11 mouse cellular contexts compared by ENCODE assay signal in the genomic region with DNA sequence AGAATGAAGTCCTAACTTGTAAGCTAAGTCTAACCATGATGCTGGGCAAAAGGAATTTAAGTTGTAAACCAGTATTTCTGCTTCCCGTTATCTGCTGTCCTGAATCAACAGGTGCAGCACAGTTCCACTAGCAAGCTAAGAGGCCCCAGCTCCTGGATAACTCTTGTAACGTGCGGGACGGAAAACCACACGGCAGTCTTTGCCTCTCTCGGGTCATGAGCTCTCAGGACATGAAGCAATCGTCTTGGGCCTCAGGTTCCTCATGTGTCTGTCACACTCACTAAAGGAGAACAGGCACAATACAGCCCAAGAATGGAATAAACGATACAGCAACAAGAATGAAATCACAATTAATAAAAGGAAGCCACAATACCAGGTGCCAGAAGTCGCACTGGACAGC.
DNase-seq lines count a peak whose midpoint lies in the region; ATAC-seq and TF ChIP-seq lines count a peak whose summit lies in the region.
"Had no signal": no experiment of that assay in that cellular context is flagged by ENCODE, and none has a peak within 500 bp of the region (broad histone marks: within the 10 kb centered on the region; RNA-seq: fewer than 3 reads in every experiment).

No protein-coding gene starts in this region.

- no peak overlapping the region for H3K9ac ChIP-seq in heart, embryonic 15.5 days
- H3K9ac ChIP-seq in neural tube, embryonic 15.5 days (replicated peaks) = no peak overlapping the region
- H3K9ac ChIP-seq: hindbrain, embryonic 13.5 days; midbrain, embryonic 15.5 days had no signal

- TF ChIP-seq POLR2A in testis, adult 2 months (IDR thresholded peaks at IDR 0.05; ENCODE audit: control insufficient read depth, low read depth, low read length) = no peak

- peak overlapping the region; percentile 72 for H3K27ac ChIP-seq in heart, embryonic 15.5 days
- H3K27ac ChIP-seq in testis, adult 2 months (ENCODE audit: control insufficient read depth, insufficient read depth, low read depth, low read length) = peak overlapping the region; percentile 27
- no peak overlapping the region for H3K27ac ChIP-seq in neural tube, embryonic 15.5 days (replicated peaks)
- H3K27ac ChIP-seq: hindbrain, embryonic 13.5 days; midbrain, embryonic 15.5 days had no signal

- no peak overlapping the region for H3K4me2 ChIP-seq in heart, embryonic 15.5 days
- H3K4me2 ChIP-seq in neural tube, embryonic 15.5 days = no peak overlapping the region
- H3K4me2 ChIP-seq: hindbrain, embryonic 13.5 days; midbrain, embryonic 15.5 days had no signal

- WGBS in heart, embryonic 15.5 days = 54% methylated on average over 9 of the region's 9 CpGs
- 85% methylated on average over 9 of the region's 9 CpGs for WGBS in neural tube, embryonic 15.5 days

- DNase-seq in heart, postnatal 4 days = no peak
- DNase-seq in testis, postnatal 14 days (ENCODE audit: low spot score) = no peak
- peak; percentile 60 for DNase-seq in lung, postnatal 36 days
- DNase-seq in layer of hippocampus, postnatal 25 days (ENCODE audit: extremely low spot score in 1 of 2, low spot score in 1 of 2) = no peak
- DNase-seq in B cell, adult 2 months = no peak
- DNase-seq: kidney, postnatal 36 days had no signal

- no peak for TF ChIP-seq CTCF in testis, adult 2 months (IDR thresholded peaks at IDR 0.05; ENCODE audit: control insufficient read depth, insufficient read depth, insufficient replicate concordance, low read depth, low read length)

- peaks cover 44% of the 10 kb centered on the region for H3K4me1 ChIP-seq in heart, embryonic 15.5 days (replicated peaks)
- no peaks in the 10 kb centered on the region; the same call in 1 of the 2 replicates for H3K4me1 ChIP-seq in testis, adult 2 months (ENCODE audit: control insufficient read depth, insufficient read depth, low read length)
- peaks cover 33% of the 10 kb centered on the region for H3K4me1 ChIP-seq in neural tube, embryonic 15.5 days

- no peak overlapping the region for H3K4me3 ChIP-seq in heart, embryonic 15.5 days
- no peak overlapping the region for H3K4me3 ChIP-seq in testis, adult 2 months (ENCODE audit: control insufficient read depth, low read depth, low read length)
- no peak overlapping the region for H3K4me3 ChIP-seq in neural tube, embryonic 15.5 days (replicated peaks)
- H3K4me3 ChIP-seq: hindbrain, embryonic 13.5 days; midbrain, embryonic 15.5 days had no signal

- H3K36me3 ChIP-seq in heart, embryonic 15.5 days = peaks cover 5% of the 10 kb centered on the region; the same call in 1 of the 2 replicates
- H3K36me3 ChIP-seq in testis, adult 2 months (ENCODE audit: control insufficient read depth, insufficient read depth, low read length) = no peaks in the 10 kb centered on the region
- no peaks in the 10 kb centered on the region for H3K36me3 ChIP-seq in neural tube, embryonic 15.5 days
- H3K36me3 ChIP-seq: hindbrain, embryonic 13.5 days; midbrain, embryonic 15.5 days had no signal

- H3K27me3 ChIP-seq in heart, embryonic 15.5 days = no peaks in the 10 kb centered on the region
- H3K27me3 ChIP-seq in testis, adult 2 months (ENCODE audit: control insufficient read depth, insufficient read depth, low read length) = no peaks in the 10 kb centered on the region
- no peaks in the 10 kb centered on the region for H3K27me3 ChIP-seq in neural tube, embryonic 15.5 days (replicated peaks)
- H3K27me3 ChIP-seq: hindbrain, embryonic 13.5 days; midbrain, embryonic 15.5 days had no signal

- H3K9me3 ChIP-seq in heart, embryonic 15.5 days (replicated peaks) = no peaks in the 10 kb centered on the region
- no peaks in the 10 kb centered on the region for H3K9me3 ChIP-seq in neural tube, embryonic 15.5 days (replicated peaks)
- H3K9me3 ChIP-seq: hindbrain, embryonic 13.5 days; midbrain, embryonic 15.5 days had no signal

- no peak for ATAC-seq in heart, embryonic 15.5 days (replicated peaks; ENCODE audit: insufficient number of reproducible peaks, insufficient read depth, low FRiP score, low read depth)
- ATAC-seq in neural tube, embryonic 15.5 days (ENCODE audit: low FRiP score) = no peak
- ATAC-seq: midbrain, embryonic 15.5 days had no signal
